30 mouse cellular contexts compared by ENCODE assay signal in genomic region chr6:113438721-113439430, GRCm38 (mm10). TPM values are rescaled to one million over a fixed set of nuclear protein-coding genes. Genes with fewer than 3 reads are reported as not detected.
DNase-seq lines count a peak whose midpoint lies in the region; ATAC-seq and TF ChIP-seq lines count a peak whose summit lies in the region.
"Had no signal": no experiment of that assay in that cellular context is flagged by ENCODE, and none has a peak within 500 bp of the region (broad histone marks: within the 10 kb centered on the region; RNA-seq: fewer than 3 reads in every experiment).

No protein-coding gene starts in this region.

- TF ChIP-seq CTCF in intestine, postnatal 0 days (IDR thresholded peaks at IDR 0.05; ENCODE audit: low read depth): no peak
- no peak for TF ChIP-seq CTCF in lung, postnatal 0 days (IDR thresholded peaks at IDR 0.05)

- no peaks in the 10 kb centered on the region for H3K9me3 ChIP-seq in intestine, postnatal 0 days (ENCODE audit: control insufficient read depth)
- no peaks in the 10 kb centered on the region for H3K9me3 ChIP-seq in intestine, embryonic 16.5 days (ENCODE audit: control insufficient read depth, low read length)
- H3K9me3 ChIP-seq in lung, postnatal 0 days (ENCODE audit: low read length): no peaks in the 10 kb centered on the region
- no peaks in the 10 kb centered on the region for H3K9me3 ChIP-seq in ES-E14 (ENCODE audit: control insufficient read depth, insufficient read depth, low read depth, low read length)
- H3K9me3 ChIP-seq: hindbrain, embryonic 10.5 days; liver, embryonic 12.5 days; lung, embryonic 15.5 days; midbrain, embryonic 13.5 days; stomach, embryonic 15.5 days had no signal

- ATAC-seq in intestine, postnatal 0 days: peak; percentile 36; the same call in 1 of the 2 replicates
- ATAC-seq in intestine, embryonic 16.5 days: no peak
- ATAC-seq in lung, postnatal 0 days: no peak
- ATAC-seq: forebrain, postnatal 0 days; hindbrain, postnatal 0 days; liver, embryonic 12.5 days; midbrain, embryonic 13.5 days had no signal

- no peak overlapping the region for H3K4me2 ChIP-seq in intestine, postnatal 0 days (replicated peaks; ENCODE audit: low read depth)
- no peak overlapping the region for H3K4me2 ChIP-seq in intestine, embryonic 16.5 days (ENCODE audit: low read depth, low read length)
- H3K4me2 ChIP-seq in lung, postnatal 0 days (replicated peaks; ENCODE audit: low read depth, low read length): no peak overlapping the region
- H3K4me2 ChIP-seq: liver, embryonic 12.5 days; lung, embryonic 15.5 days; midbrain, embryonic 13.5 days; stomach, embryonic 15.5 days had no signal

- no peak overlapping the region for H3K4me3 ChIP-seq in intestine, postnatal 0 days (ENCODE audit: low read depth, low read length)
- no peak overlapping the region for H3K4me3 ChIP-seq in intestine, embryonic 16.5 days (ENCODE audit: low read length)
- no peak overlapping the region for H3K4me3 ChIP-seq in lung, postnatal 0 days (ENCODE audit: low read depth, low read length)
- no peak overlapping the region for H3K4me3 ChIP-seq in ES-E14 (ENCODE audit: insufficient read depth in 1 of 2, low read depth in 1 of 2, low read length in 2 of 2, poor library complexity in 1 of 2, severe bottlenecking in 1 of 2)
- H3K4me3 ChIP-seq: hindbrain, embryonic 10.5 days; layer of hippocampus, adult 2 months; liver, embryonic 12.5 days; lung, embryonic 15.5 days; midbrain, embryonic 13.5 days; myocyte; stomach, embryonic 15.5 days had no signal

- no peaks in the 10 kb centered on the region for H3K4me1 ChIP-seq in intestine, postnatal 0 days (replicated peaks; ENCODE audit: control insufficient read depth, insufficient read depth, low read length)
- peaks cover 9% of the 10 kb centered on the region; the same call in 1 of the 2 replicates for H3K4me1 ChIP-seq in intestine, embryonic 16.5 days (ENCODE audit: control insufficient read depth, insufficient read depth, low read length)
- 0 out of 2 replicates have a peak, but pooled peaks cover 5% of the 10 kb centered on the region for H3K4me1 ChIP-seq in lung, postnatal 0 days (ENCODE audit: insufficient read depth, low read depth, low read length)
- no peaks in the 10 kb centered on the region for H3K4me1 ChIP-seq in ES-E14 (ENCODE audit: control insufficient read depth in 2 of 2, insufficient read depth in 2 of 2, low read length in 2 of 2, poor library complexity in 1 of 2)
- H3K4me1 ChIP-seq: stomach, embryonic 15.5 days had no signal

- peak; percentile 37 for DNase-seq in lung, postnatal 0 days (ENCODE audit: low spot score)
- no peak for DNase-seq in lung, adult 18-20 months
- DNase-seq in ES-E14 (ENCODE audit: low read depth, low spot score): no peak
- peak; percentile 61 for DNase-seq in large intestine, adult 2 months (ENCODE audit: low read depth, low spot score)
- no peak for DNase-seq in left cerebral cortex, postnatal 36 days (ENCODE audit: low spot score in 2 of 2)
- no peak for DNase-seq in thymus, postnatal 25 days
- DNase-seq: adrenal gland, adult 8-10 months; cerebellum, adult 11-12 months; cerebellum, postnatal 25 days; embryo, embryonic 11 days; forebrain, postnatal 0 days; right cerebral cortex, postnatal 14 days; thymus, adult 2 months had no signal

- no peaks in the 10 kb centered on the region for H3K36me3 ChIP-seq in intestine, postnatal 0 days (ENCODE audit: control insufficient read depth, insufficient read depth)
- H3K36me3 ChIP-seq in intestine, embryonic 16.5 days (ENCODE audit: control insufficient read depth, insufficient read depth, low read length): no peaks in the 10 kb centered on the region
- no peaks in the 10 kb centered on the region for H3K36me3 ChIP-seq in lung, postnatal 0 days (ENCODE audit: insufficient read depth, low read length)
- no peaks in the 10 kb centered on the region for H3K36me3 ChIP-seq in ES-E14 (ENCODE audit: control insufficient read depth, insufficient read depth, low read length, poor library complexity, severe bottlenecking)
- H3K36me3 ChIP-seq: hindbrain, embryonic 10.5 days; liver, embryonic 12.5 days; lung, embryonic 15.5 days; midbrain, embryonic 13.5 days; stomach, embryonic 15.5 days had no signal

- H3K27ac ChIP-seq in intestine, postnatal 0 days (ENCODE audit: low read depth, low read length): peak overlapping the region; percentile 62
- H3K27ac ChIP-seq in intestine, embryonic 16.5 days (ENCODE audit: low read length): no peak overlapping the region
- H3K27ac ChIP-seq in lung, postnatal 0 days (ENCODE audit: low read length): no peak overlapping the region
- no peak overlapping the region for H3K27ac ChIP-seq in ES-E14 (ENCODE audit: insufficient read depth, low read depth, low read length, poor library complexity, severe bottlenecking)
- H3K27ac ChIP-seq: hindbrain, embryonic 10.5 days; hindbrain, postnatal 0 days; layer of hippocampus, adult 2 months; liver, embryonic 12.5 days; lung, embryonic 15.5 days; midbrain, embryonic 13.5 days; stomach, embryonic 15.5 days had no signal

- no peak for TF ChIP-seq EP300 in lung, postnatal 0 days (IDR thresholded peaks at IDR 0.05)

- intact Hi-C loops in left cerebral cortex, postnatal 36 days (cut with DNase I): no loop called here

- no peak overlapping the region for H3K9ac ChIP-seq in intestine, postnatal 0 days (ENCODE audit: low read depth, low read length)
- no peak overlapping the region for H3K9ac ChIP-seq in intestine, embryonic 16.5 days (ENCODE audit: low read depth, low read length)
- H3K9ac ChIP-seq in lung, postnatal 0 days (replicated peaks; ENCODE audit: low read depth): no peak overlapping the region
- H3K9ac ChIP-seq in ES-E14 (ENCODE audit: insufficient read depth, low read depth, low read length, poor library complexity, severe bottlenecking): no peak overlapping the region
- H3K9ac ChIP-seq: forebrain, postnatal 0 days; liver, embryonic 12.5 days; lung, embryonic 15.5 days; midbrain, embryonic 13.5 days; stomach, embryonic 15.5 days had no signal

- WGBS in intestine, postnatal 0 days: 35% methylated on average over 12 of the region's 12 CpGs
- 40% methylated on average over 12 of the region's 12 CpGs for WGBS in intestine, embryonic 16.5 days
- WGBS in lung, postnatal 0 days: 46% methylated on average over 12 of the region's 12 CpGs
- 24% methylated on average over 12 of the region's 12 CpGs for WGBS in large intestine, adult 2 months

- in situ Hi-C loops in ES-E14 (cut with MboI; ENCODE audit: low sequenced_read_pairs in 2 of 2, unreplicated experiment in 2 of 2): no loop called here

- no peaks in the 10 kb centered on the region for H3K27me3 ChIP-seq in intestine, postnatal 0 days (replicated peaks; ENCODE audit: control insufficient read depth, insufficient read depth, low read length)
- no peaks in the 10 kb centered on the region for H3K27me3 ChIP-seq in intestine, embryonic 16.5 days (replicated peaks; ENCODE audit: control insufficient read depth, insufficient read depth, low read length)
- H3K27me3 ChIP-seq in lung, postnatal 0 days (replicated peaks; ENCODE audit: insufficient read depth, low read length): no peaks in the 10 kb centered on the region
- H3K27me3 ChIP-seq: lung, embryonic 15.5 days; midbrain, embryonic 13.5 days; stomach, embryonic 15.5 days had no signal

TF ChIP-seq in ES-E14, 5 proteins besides CTCF, POLR2A, EP300 and RAD21 (continues in another document):
- no peak for TF ChIP-seq HCFC1 (IDR thresholded peaks at IDR 0.05; ENCODE audit: borderline replicate concordance, insufficient read depth, low read length)
- no peak for TF ChIP-seq ZC3H11A (IDR thresholded peaks at IDR 0.05; ENCODE audit: borderline replicate concordance, low read depth, low read length)
- TF ChIP-seq CHD2 (IDR thresholded peaks at IDR 0.05; ENCODE audit: low read depth, low read length): no peak
- peak; percentile 79 for TF ChIP-seq ZNF384 (IDR thresholded peaks at IDR 0.05; ENCODE audit: low read depth, low read length)

RNA-seq across cellular contexts. Expression of gene Cidec, which starts 3.3 kb away (rescaled TPM):
- 231 and 259 TPM in 2 replicates for polyA plus RNA-seq in intestine, postnatal 0 days (2015; fragmentation: Nextera tagmentation; extraction: Ambion mirVana)
- polyA plus RNA-seq in intestine, embryonic 16.5 days (2015; fragmentation: Nextera tagmentation; extraction: Ambion mirVana): 24.4 and 35.0 TPM in 2 replicates
- polyA plus RNA-seq in lung, postnatal 0 days (2015; fragmentation: Nextera tagmentation; extraction: Ambion mirVana): 1.1 and 1.3 TPM in 2 replicates
- 0.42 and 0.45 TPM in 2 replicates for total RNA-seq in ES-E14 (2012; rRNA removed)
- 49.1 and 148 TPM in 2 replicates for polyA plus RNA-seq in large intestine, adult 2 months (2012; rRNA removed)
- not detected for total RNA-seq in left cerebral cortex, postnatal 36 days (2021)
- total RNA-seq: forebrain, postnatal 0 days; hindbrain, postnatal 0 days; layer of hippocampus, adult 2 months; left cerebral cortex, postnatal 25 days; megakaryocyte progenitor cell, adult 5-6 weeks; MEL had no signal
- polyA plus RNA-seq: C2C12; forebrain, postnatal 0 days; heart, postnatal 0 days; hindbrain, embryonic 10.5 days; hindbrain, postnatal 0 days; kidney, embryonic 16.5 days; liver, embryonic 12.5 days; lung, embryonic 15.5 days; midbrain, embryonic 13.5 days; myocyte; neural tube, embryonic 14.5 days had no signal

RNA-seq across cellular contexts. Expression of gene Jagn1, which starts 3.5 kb away (rescaled TPM):
- polyA plus RNA-seq in intestine, postnatal 0 days (2015; fragmentation: Nextera tagmentation; extraction: Ambion mirVana): 44.9 and 48.8 TPM in 2 replicates
- polyA plus RNA-seq in intestine, embryonic 16.5 days (2015; fragmentation: Nextera tagmentation; extraction: Ambion mirVana): 82.6 and 89.7 TPM in 2 replicates
- 57.8 and 60.1 TPM in 2 replicates for polyA plus RNA-seq in lung, postnatal 0 days (2015; fragmentation: Nextera tagmentation; extraction: Ambion mirVana)
- 119 and 140 TPM in 2 replicates for total RNA-seq in ES-E14 (2012; rRNA removed)
- 68.4 and 72.0 TPM in 2 replicates for polyA plus RNA-seq in large intestine, adult 2 months (2012; rRNA removed)
- 10 to 100 TPM; 38.0 to 41.8 TPM for total RNA-seq in left cerebral cortex, postnatal 36 days (2021)

RNA-seq across cellular contexts. Expression of gene Il17re, which starts 19.4 kb away (rescaled TPM):
- 2.2 and 2.3 TPM in 2 replicates for polyA plus RNA-seq in intestine, postnatal 0 days (2015; fragmentation: Nextera tagmentation; extraction: Ambion mirVana)
- 7.7 and 9.5 TPM in 2 replicates for polyA plus RNA-seq in intestine, embryonic 16.5 days (2015; fragmentation: Nextera tagmentation; extraction: Ambion mirVana)
- polyA plus RNA-seq in lung, postnatal 0 days (2015; fragmentation: Nextera tagmentation; extraction: Ambion mirVana): 16.2 and 19.4 TPM in 2 replicates
- 0.80 and 3.0 TPM in 2 replicates for total RNA-seq in ES-E14 (2012; rRNA removed)
- 4.8 and 7.5 TPM in 2 replicates for polyA plus RNA-seq in large intestine, adult 2 months (2012; rRNA removed)
- total RNA-seq in left cerebral cortex, postnatal 36 days (2021): under 1 TPM; 0.54 to 0.57 TPM
- total RNA-seq: forebrain, postnatal 0 days; MEL had no signal
- polyA plus RNA-seq: C2C12, myocyte had no signal

RNA-seq across cellular contexts. Expression of gene Rpusd3, which starts 19.7 kb away (rescaled TPM):
- 21.5 and 23.9 TPM in 2 replicates for polyA plus RNA-seq in intestine, postnatal 0 days (2015; fragmentation: Nextera tagmentation; extraction: Ambion mirVana)
- polyA plus RNA-seq in intestine, embryonic 16.5 days (2015; fragmentation: Nextera tagmentation; extraction: Ambion mirVana): 32.4 and 35.5 TPM in 2 replicates
- polyA plus RNA-seq in lung, postnatal 0 days (2015; fragmentation: Nextera tagmentation; extraction: Ambion mirVana): 11.4 and 12.3 TPM in 2 replicates
- 34.5 and 42.3 TPM in 2 replicates for total RNA-seq in ES-E14 (2012; rRNA removed)
- 48.7 and 58.6 TPM in 2 replicates for polyA plus RNA-seq in large intestine, adult 2 months (2012; rRNA removed)
- total RNA-seq in left cerebral cortex, postnatal 36 days (2021): 10 to 100 TPM; 17.1 to 19.0 TPM

RNA-seq across cellular contexts. Expression of gene Il17rc, which starts 32.4 kb away (rescaled TPM):
- 16.5 and 17.4 TPM in 2 replicates for polyA plus RNA-seq in intestine, postnatal 0 days (2015; fragmentation: Nextera tagmentation; extraction: Ambion mirVana)
- 34.6 and 38.0 TPM in 2 replicates for polyA plus RNA-seq in intestine, embryonic 16.5 days (2015; fragmentation: Nextera tagmentation; extraction: Ambion mirVana)
- polyA plus RNA-seq in lung, postnatal 0 days (2015; fragmentation: Nextera tagmentation; extraction: Ambion mirVana): 30.1 and 31.1 TPM in 2 replicates
- total RNA-seq in ES-E14 (2012; rRNA removed): 6.2 and 13.3 TPM in 2 replicates
- polyA plus RNA-seq in large intestine, adult 2 months (2012; rRNA removed): 341 and 416 TPM in 2 replicates
- total RNA-seq in left cerebral cortex, postnatal 36 days (2021): 1 to 10 TPM; 4.7 to 5.3 TPM
- total RNA-seq: megakaryocyte progenitor cell, adult 5-6 weeks had no signal

Comparison
In these comparisons a context has a peak if more than half of its experiments do, and no peak if none do; other contexts are left out.
1. DNase-seq: peak in lung, postnatal 0 days (single experiment) and large intestine, adult 2 months (single experiment); none in lung, adult 18-20 months (0 of 2), ES-E14 (single experiment), left cerebral cortex, postnatal 36 days (0 of 2) and thymus, postnatal 25 days (single experiment).
2. RNA of gene Cidec, which starts 3.3 kb away (polyA plus RNA-seq): 231 to 259 TPM in intestine, postnatal 0 days, 49.1 to 148 TPM in large intestine, adult 2 months and 24.4 to 35.0 TPM in intestine, embryonic 16.5 days; 1.1 to 1.3 TPM in lung, postnatal 0 days; every median in the first group is over 10 times any median in the second.